Mouse (Mus musculus) embryonic facial prominence, embryonic 11.5 days (tissue): ENCODE measurements around the gene Bad. TPM values are rescaled to one million over a fixed set of nuclear protein-coding genes. Genes with fewer than 3 reads are reported as not detected.

ENCODE experiments used
- ATAC-seq: fragments of 200-750 bp; cut with Nextera tagmentation; replicated peaks from 2 replicates; pipeline ENCODE4 v1.8.0; 2017; ENCODE audit warnings: low read depth; ENCODE audit not compliant: insufficient number of reproducible peaks, low FRiP score, low TSS enrichment
- DNase-seq: peaks from one replicate; pipeline ENCODE4 v3.0.0-alpha.2; 2015; ENCODE audit warnings: low spot score
- H3K27ac ChIP-seq: fragments of 300-500 bp; sonication (generic); replicated peaks from 2 replicates; pipeline ENCODE4 v1.5.1; 2014; ENCODE audit warnings: mild to moderate bottlenecking, low read depth, low read length, control low read depth
- H3K27me3 ChIP-seq: fragments of 300-500 bp; sonication (generic); 2 replicates; pipeline ENCODE4 v1.6.1; 2014; ENCODE audit warnings: mild to moderate bottlenecking, low read length, moderate library complexity, mixed read lengths; ENCODE audit not compliant: control insufficient read depth, insufficient read depth
- H3K36me3 ChIP-seq: fragments of 300-500 bp; sonication (generic); replicated peaks from 2 replicates; pipeline ENCODE4 v1.6.1; 2014; ENCODE audit warnings: low read depth, mild to moderate bottlenecking, low read length, moderate library complexity, mixed read lengths; ENCODE audit not compliant: control insufficient read depth, insufficient read depth
- H3K4me1 ChIP-seq: fragments of 300-500 bp; sonication (generic); 2 replicates; pipeline ENCODE4 v1.6.1; 2014; ENCODE audit warnings: low read length, mixed read lengths; ENCODE audit not compliant: control insufficient read depth, insufficient read depth
- H3K4me2 ChIP-seq: fragments of 300-500 bp; sonication (generic); 2 replicates; pipeline ENCODE4 v1.6.1; 2014; ENCODE audit warnings: low read depth, mild to moderate bottlenecking, control low read depth, low read length, moderate library complexity
- H3K4me3 ChIP-seq: fragments of 300-500 bp; sonication (generic); 2 replicates; pipeline ENCODE4 v1.5.1; 2014; ENCODE audit warnings: low read depth, low read length, control low read depth
- H3K9ac ChIP-seq: fragments of 300-500 bp; sonication (generic); replicated peaks from 2 replicates; pipeline ENCODE4 v1.6.1; 2014; ENCODE audit warnings: mild to moderate bottlenecking, control low read depth, low read length
- H3K9me3 ChIP-seq: fragments of 300-500 bp; sonication (generic); replicated peaks from 2 replicates; pipeline ENCODE4 v1.6.1; 2016; ENCODE audit warnings: mild to moderate bottlenecking, low read length, inconsistent platforms, mixed read lengths; ENCODE audit not compliant: control insufficient read depth
- WGBS: fragments of 180-500 bp; shearing (Covaris S2); extraction: QIAGEN DNeasy Blood & Tissue Kit; methylation state at CpG from one replicate; pipeline ENCODE4 v1.1.7; 2014; 5-methylcytosine and 5-hydroxymethylcytosine counted together
- polyA plus RNA-seq: library from polyadenylated mRNA; unstranded; fragments of >200 nt; fragmentation: Nextera tagmentation; extraction: Ambion mirVana; gene quantifications from 2 replicates; pipeline ENCODE4 v1.2.1, GENCODE M21; 2014

Bad gene
- polyA plus RNA-seq, 1 experiment from 2014 or later = 60.7 TPM

GRCm38 (mm10) chr19:6933436-6934194 lies 8.0 kb upstream of the Bad start:
- peak overlapping the region; percentile 29 for H3K4me3 ChIP-seq
- peak overlapping the region; percentile 37 for H3K9ac ChIP-seq
- H3K4me1 ChIP-seq = no peaks in the 10 kb centered on the region; the same call in 1 of the 2 replicates
- no peaks in the 10 kb centered on the region for H3K9me3 ChIP-seq
- WGBS = 4% methylated on average over 58 of the region's 58 CpGs
- ATAC-seq = peak; percentile 29; the same call in 1 of the 2 replicates
- H3K36me3 ChIP-seq = no peaks in the 10 kb centered on the region
- peaks cover 59% of the 10 kb centered on the region for H3K27me3 ChIP-seq
- H3K4me2 ChIP-seq = peak overlapping the region; percentile 63
- no peak for DNase-seq
- no peak overlapping the region for H3K27ac ChIP-seq

GRCm38 (mm10) chr19:6934195-6934977 lies 7.3 kb upstream of the Bad start, which contains the start of gene Kcnk4:
Kcnk4 (minus strand) TSS chr19:6934515.
- Histone ChIP-seq H3K4me3 (peak within 1 kb of the TSS; percentile 29), H3K4me2 (peak within 1 kb of the TSS; percentile 63), H3K27me3 (peaks cover 54% of the 10 kb centered on the region), H3K4me1 (no peaks in the 10 kb centered on the region; the same call in 1 of the 2 replicates), H3K36me3 (no peaks in the 10 kb centered on the region), H3K9ac (peak within 1 kb of the TSS; percentile 37), H3K27ac (no peak within 1 kb of the TSS), H3K9me3 (no peaks in the 10 kb centered on the region)
- WGBS = 7% methylated on average over 23 of the region's 23 CpGs
- ATAC-seq (no peak), DNase-seq (no peak)

DNA sequence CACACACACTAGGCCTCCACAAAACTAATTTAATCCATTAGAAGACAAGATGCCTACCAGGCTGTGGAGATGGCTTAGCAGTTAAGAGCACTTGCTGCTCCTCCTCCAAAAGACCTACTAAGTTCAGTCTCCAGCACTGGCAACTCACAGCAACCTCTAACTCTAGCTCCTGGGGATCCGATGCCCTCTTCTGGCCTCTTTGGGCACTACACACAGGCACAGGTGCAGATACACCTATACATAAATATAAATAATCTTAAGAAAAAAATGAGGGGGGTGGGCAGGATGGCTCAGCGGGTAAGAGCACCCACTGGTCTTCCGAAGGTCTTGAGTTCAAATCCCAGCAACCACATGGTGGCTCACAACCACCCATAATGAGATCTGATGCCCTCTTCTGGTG lies 5.4 kb upstream of the Bad start:
- ATAC-seq (no peak), DNase-seq (no peak)
- 34% methylated on average over 3 of the region's 3 CpGs for WGBS
- no peak overlapping the region for H3K9ac ChIP-seq
- peaks cover 43% of the 10 kb centered on the region for H3K27me3 ChIP-seq
- no peak overlapping the region for H3K4me2 ChIP-seq
- no peak overlapping the region for H3K4me3 ChIP-seq
- H3K27ac ChIP-seq = no peak overlapping the region
- no peaks in the 10 kb centered on the region for H3K9me3 ChIP-seq
- H3K4me1 ChIP-seq = no peaks in the 10 kb centered on the region; the same call in 1 of the 2 replicates
- no peaks in the 10 kb centered on the region for H3K36me3 ChIP-seq

GRCm38 (mm10) chr19:6937541-6938465 lies 3.9 kb upstream of the Bad start:
- peaks cover 29% of the 10 kb centered on the region for H3K27me3 ChIP-seq
- H3K4me1 ChIP-seq = no peaks in the 10 kb centered on the region; the same call in 1 of the 2 replicates
- H3K9me3 ChIP-seq = no peaks in the 10 kb centered on the region
- H3K4me3 ChIP-seq = no peak overlapping the region
- 81% methylated on average over 16 of the region's 16 CpGs for WGBS
- H3K36me3 ChIP-seq = no peaks in the 10 kb centered on the region
- no peak overlapping the region for H3K4me2 ChIP-seq
- no peak overlapping the region for H3K9ac ChIP-seq
- ATAC-seq = no peak
- no peak overlapping the region for H3K27ac ChIP-seq
- no peak for DNase-seq

GRCm38 (mm10) chr19:6939106-6940002 lies 2.3 kb upstream of the Bad start:
- Histone ChIP-seq H3K4me1 (no peaks in the 10 kb centered on the region), H3K9me3 (no peaks in the 10 kb centered on the region), H3K4me2 (no peak overlapping the region), H3K9ac (no peak overlapping the region), H3K36me3 (no peaks in the 10 kb centered on the region), H3K4me3 (no peak overlapping the region), H3K27ac (no peak overlapping the region), H3K27me3 (peaks cover 13% of the 10 kb centered on the region)
- ATAC-seq (no peak), DNase-seq (no peak)
- 90% methylated on average over 20 of the region's 20 CpGs for WGBS

DNA sequence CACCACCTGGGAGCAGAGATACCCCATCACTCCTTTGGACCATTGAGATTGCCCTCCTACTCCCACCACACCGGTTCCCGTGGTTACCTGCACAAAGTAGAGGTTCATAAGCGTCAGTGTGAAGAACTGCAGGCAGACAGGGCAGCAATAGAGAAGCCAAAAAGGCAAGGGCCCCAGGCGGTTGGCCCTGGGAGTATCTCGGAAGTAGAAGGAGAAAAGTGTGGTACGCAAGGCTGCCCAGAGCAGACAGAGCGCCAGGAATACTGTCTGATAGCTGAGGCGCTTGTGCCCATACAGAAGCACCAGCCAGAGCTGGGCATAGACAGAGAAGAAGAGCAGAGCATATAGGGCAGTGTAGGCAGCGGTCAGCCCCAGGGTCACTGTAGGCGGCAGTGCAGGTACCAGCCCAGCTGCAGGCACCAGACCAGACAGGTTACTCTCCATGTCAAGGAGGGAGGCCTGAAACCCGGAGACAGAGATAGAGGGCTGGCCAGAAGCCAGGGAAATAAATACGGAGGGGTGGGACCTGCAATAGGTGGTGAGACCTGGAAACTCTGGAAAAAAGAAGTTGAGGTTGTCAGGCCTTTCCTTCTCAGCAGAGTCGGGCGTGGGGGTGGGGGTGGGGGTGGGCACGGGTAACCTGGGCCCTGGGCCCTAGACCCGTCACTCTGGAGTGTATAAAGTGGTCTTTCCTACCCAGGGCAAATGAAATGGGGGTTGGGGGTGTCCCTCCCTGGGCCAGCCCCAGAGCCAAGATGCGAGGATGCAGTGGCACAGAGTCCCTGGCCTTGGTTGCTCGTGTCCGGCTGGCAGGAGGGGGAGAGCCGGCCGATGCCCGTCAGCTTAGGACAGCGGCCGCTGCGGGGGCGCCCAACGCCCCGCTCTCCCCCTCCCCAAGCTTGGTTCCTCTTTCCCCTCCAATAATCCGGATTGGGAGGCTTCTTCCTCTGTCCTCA lies 987 bp upstream of the Bad start:
- peaks cover 6% of the 10 kb centered on the region; the same call in 1 of the 2 replicates for H3K27me3 ChIP-seq
- no peaks in the 10 kb centered on the region for H3K36me3 ChIP-seq
- peak overlapping the region; percentile 80 for H3K9ac ChIP-seq
- peak overlapping the region; percentile 98 for H3K4me2 ChIP-seq
- peak; percentile 40; the same call in 1 of the 2 replicates for ATAC-seq
- 21% methylated on average over 27 of the region's 29 CpGs for WGBS
- H3K4me1 ChIP-seq = no peaks in the 10 kb centered on the region
- H3K4me3 ChIP-seq = peak overlapping the region; percentile 80
- H3K9me3 ChIP-seq = no peaks in the 10 kb centered on the region
- peak overlapping the region; percentile 35; the same call in 1 of the 2 replicates for H3K27ac ChIP-seq
- DNase-seq = no peak
